Mouse (Mus musculus) adrenal gland, postnatal 25 days (tissue): ENCODE results near the gene Rasgrp2. TPM values are rescaled to one million over a fixed set of nuclear protein-coding genes. Genes with fewer than 3 reads are reported as not detected.
A peak's percentile ranks its signal among the peaks of the same experiment; 100 is the strongest.

Experiments
- DNase-seq: peaks from one replicate; pipeline ENCODE4 v3.0.0; 2021; ENCODE audit warnings: mixed read lengths
- total RNA-seq: library from RNA; stranded (reverse); gene quantifications from 2 replicates; pipeline ENCODE4 v1.2.3, GENCODE M21; 2021

Rasgrp2 gene
- total RNA-seq, 1 experiment from 2014 or later, result 39.5 TPM

- DNase-seq, result peak; percentile 56
These were observed 28.7 kb downstream of the Rasgrp2 start for GRCm38 (mm10) chr19:6427653-6428434.

- DNase-seq, result no peak
These were observed 29.5 kb downstream of the Rasgrp2 start for GRCm38 (mm10) chr19:6428501-6429200.

- DNase-seq, result no peak
These were observed 43.9 kb downstream of the Rasgrp2 start for GRCm38 (mm10) chr19:6443016-6443415.

GRCm38 (mm10) chr19:6445761-6446423 lies 46.8 kb downstream of the Rasgrp2 start:
- DNase-seq, result no peak

- DNase-seq, result no peak
These were observed 47.7 kb downstream of the Rasgrp2 start for GRCm38 (mm10) chr19:6446736-6447437.

- DNase-seq, result no peak
These were observed 49.6 kb downstream of the Rasgrp2 start for GRCm38 (mm10) chr19:6448752-6449151.

- no peak for DNase-seq
These were observed 50.7 kb downstream of the Rasgrp2 start for GRCm38 (mm10) chr19:6449841-6450240.

- DNase-seq, result peak; percentile 72
These were observed 52.9 kb downstream of the Rasgrp2 start for GRCm38 (mm10) chr19:6452030-6452494.

- DNase-seq, result no peak
These were observed 53.7 kb downstream of the Rasgrp2 start for GRCm38 (mm10) chr19:6452672-6453310.

GRCm38 (mm10) chr19:6453349-6453748 lies 54.2 kb downstream of the Rasgrp2 start:
- peak; percentile 28 for DNase-seq

GRCm38 (mm10) chr19:6454041-6454720 lies 55.0 kb downstream of the Rasgrp2 start:
- DNase-seq, result no peak

- no peak for DNase-seq
These were observed 60.4 kb downstream of the Rasgrp2 start for GRCm38 (mm10) chr19:6459504-6459903.

- DNase-seq, result no peak
These were observed 63.7 kb downstream of the Rasgrp2 start for GRCm38 (mm10) chr19:6462841-6463240.

GRCm38 (mm10) chr19:6464306-6465071 lies 65.3 kb downstream of the Rasgrp2 start:
- DNase-seq, result no peak

Other genes with a start within 250 kb of the Rasgrp2 start
- gene Majin, start 215.0 kb upstream of the Rasgrp2 start, total RNA-seq, result 0.76 and 2.9 TPM in 2 replicates
- 20.1 and 25.8 TPM in 2 replicates for gene Gpha2, start 173.0 kb upstream of the Rasgrp2 start, total RNA-seq
- gene Ppp2r5b, start 163.5 kb upstream of the Rasgrp2 start, total RNA-seq, result 95.5 and 103 TPM in 2 replicates
- 33.8 and 47.0 TPM in 2 replicates for gene Atg2a, start 157.7 kb upstream of the Rasgrp2 start, total RNA-seq
- gene Ehd1, start 122.6 kb upstream of the Rasgrp2 start, total RNA-seq, result 101 and 126 TPM in 2 replicates
- gene Cdc42bpg, start 92.9 kb upstream of the Rasgrp2 start, total RNA-seq, result 22.8 and 34.2 TPM in 2 replicates
- 60.1 and 69.7 TPM in 2 replicates for gene Men1, start 64.4 kb upstream of the Rasgrp2 start, total RNA-seq
- gene Map4k2, start 58.2 kb upstream of the Rasgrp2 start, total RNA-seq, result 44.7 and 56.3 TPM in 2 replicates
- 211 and 245 TPM in 2 replicates for gene Sf1, start 35.6 kb upstream of the Rasgrp2 start, total RNA-seq
- gene Pygm, start 14.9 kb upstream of the Rasgrp2 start, total RNA-seq, result 61.6 and 85.9 TPM in 2 replicates
- gene Nrxn2, start 19.4 kb downstream of the Rasgrp2 start, total RNA-seq, result 11.1 and 12.7 TPM in 2 replicates
- gene Slc22a12, start 143.7 kb downstream of the Rasgrp2 start, total RNA-seq, result not detected in 2 replicates